In genomic region chr1:175586656-175587055, GRCm38 (mm10) we compare ENCODE assay signal across 26 mouse cellular contexts. TPM values are rescaled to one million over a fixed set of nuclear protein-coding genes. Genes with fewer than 3 reads are reported as not detected.
"Had no signal": no experiment of that assay in that cellular context is flagged by ENCODE, and none has a peak within 500 bp of the region (broad histone marks: within the 10 kb centered on the region; RNA-seq: fewer than 3 reads in every experiment).

No protein-coding gene starts in this region.

- H3K4me3 ChIP-seq: gastrocnemius, adult 2 months; heart, adult 2 months; heart, embryonic 10.5 days; heart, embryonic 12.5 days; hindbrain, embryonic 10.5 days; hindbrain, embryonic 12.5 days; intestine, embryonic 15.5 days; layer of hippocampus, adult 2 months; left cerebral cortex, adult 2 months; limb, embryonic 10.5 days; limb, embryonic 12.5 days had no signal

- H3K27ac ChIP-seq: gastrocnemius, adult 2 months; heart, adult 2 months; heart, embryonic 10.5 days; hindbrain, embryonic 10.5 days; hindbrain, embryonic 12.5 days; hindbrain, embryonic 14.5 days; intestine, embryonic 15.5 days; layer of hippocampus, adult 2 months; left cerebral cortex, adult 2 months; limb, embryonic 10.5 days; limb, embryonic 12.5 days had no signal

- H3K27me3 ChIP-seq: heart, embryonic 12.5 days; hindbrain, embryonic 12.5 days; intestine, embryonic 15.5 days; limb, embryonic 12.5 days had no signal

- ATAC-seq: hindbrain, embryonic 16.5 days; inflammation-experienced regulatory T-cells, adult 6 months; intestine, embryonic 15.5 days; intestine, postnatal 0 days had no signal

- H3K9ac ChIP-seq: heart, embryonic 12.5 days; hindbrain, embryonic 12.5 days; hindbrain, embryonic 14.5 days; intestine, embryonic 15.5 days; limb, embryonic 12.5 days had no signal

- H3K4me2 ChIP-seq: heart, embryonic 12.5 days; hindbrain, embryonic 12.5 days; hindbrain, embryonic 14.5 days; intestine, embryonic 15.5 days; limb, embryonic 12.5 days had no signal

- H3K4me1 ChIP-seq: heart, embryonic 10.5 days; heart, embryonic 12.5 days; hindbrain, embryonic 10.5 days; hindbrain, embryonic 12.5 days; intestine, embryonic 15.5 days; limb, embryonic 10.5 days; limb, embryonic 12.5 days had no signal

- H3K36me3 ChIP-seq: heart, embryonic 10.5 days; heart, embryonic 12.5 days; hindbrain, embryonic 10.5 days; hindbrain, embryonic 12.5 days; intestine, embryonic 15.5 days; limb, embryonic 10.5 days; limb, embryonic 12.5 days had no signal

- H3K9me3 ChIP-seq: heart, embryonic 10.5 days; heart, embryonic 12.5 days; hindbrain, embryonic 10.5 days; hindbrain, embryonic 12.5 days; intestine, embryonic 15.5 days; limb, embryonic 10.5 days; limb, embryonic 12.5 days had no signal

- DNase-seq: gastrocnemius, adult 2 months; gastrocnemius, postnatal 10 days; gastrocnemius, postnatal 25 days; heart, adult 2 months; heart, postnatal 10 days; heart, postnatal 4 days; kidney, adult 18-20 months; kidney, adult 8-10 months; kidney, postnatal 10 days; kidney, postnatal 25 days; kidney, postnatal 4 days; liver had no signal

RNA-seq across cellular contexts. Expression of gene Kmo, which starts 33.5 kb away (rescaled TPM):
- polyA plus RNA-seq: hindbrain, embryonic 12.5 days; kidney, embryonic 14.5 days; limb, embryonic 10.5 days had no signal
